Mouse (Mus musculus) CH12.LX (cell line): Measurements from ENCODE around the gene Gm11938.

ENCODE experiments used
- CHD1 ChIP-seq: IDR thresholded peaks from 2 replicates; pipeline ENCODE4 v1.6.1; 2012; ENCODE audit warnings: low read depth, low read length, improper control_type of control experiment, inconsistent platforms
- CHD2 ChIP-seq: IDR thresholded peaks from 2 replicates; pipeline ENCODE4 v1.6.1; 2011; ENCODE audit warnings: low read length, improper control_type of control experiment
- CTCF ChIP-seq, 2 experiments: IDR thresholded peaks in 1 of 2; conservative IDR thresholded peaks in 1 of 2; 2 replicates each; pipeline ENCODE4 v1.5.1; 2011 to 2012; ENCODE audit warnings: low read depth in 2 of 2, low read length in 2 of 2, improper control_type of control experiment in 1 of 2, inconsistent platforms in 1 of 2, mild to moderate bottlenecking in 1 of 2, moderate library complexity in 1 of 2
- E2F4 ChIP-seq: IDR thresholded peaks from 2 replicates; pipeline ENCODE4 v1.6.1; 2011; ENCODE audit warnings: low read depth, low read length, improper control_type of control experiment; ENCODE audit not compliant: insufficient replicate concordance
- ELF1 ChIP-seq: IDR thresholded peaks from 2 replicates; pipeline ENCODE4 v1.6.1; 2014; ENCODE audit warnings: low read depth, mild to moderate bottlenecking, inconsistent platforms, low read length, improper control_type of control experiment
- ETS1 ChIP-seq: conservative IDR thresholded peaks from 2 replicates; pipeline ENCODE4 v1.6.1; 2012; ENCODE audit warnings: low read depth, mild to moderate bottlenecking, inconsistent platforms, low read length, improper control_type of control experiment, moderate library complexity
- JUN ChIP-seq: IDR thresholded peaks from 2 replicates; pipeline ENCODE4 v1.6.1; 2011; ENCODE audit warnings: low read depth, mild to moderate bottlenecking, low read length, improper control_type of control experiment, moderate library complexity; ENCODE audit not compliant: insufficient read depth
- MAZ ChIP-seq: IDR thresholded peaks from 2 replicates; pipeline ENCODE4 v1.6.1; 2012; ENCODE audit warnings: low read depth, mild to moderate bottlenecking, inconsistent platforms, low read length, improper control_type of control experiment, moderate library complexity
- POLR2A ChIP-seq: IDR thresholded peaks from 2 replicates; pipeline ENCODE4 v1.6.1; 2011; ENCODE audit warnings: low read depth, mild to moderate bottlenecking, improper control_type of control experiment, low read length
- POLR2AphosphoS2 ChIP-seq: IDR thresholded peaks from 2 replicates; pipeline ENCODE4 v1.6.1; 2011; ENCODE audit warnings: low read depth, low read length, improper control_type of control experiment
- UBTF ChIP-seq: IDR thresholded peaks from 2 replicates; pipeline ENCODE4 v1.6.1; 2012; ENCODE audit warnings: low read depth, mild to moderate bottlenecking, inconsistent platforms, low read length, improper control_type of control experiment, moderate library complexity
- ZNF384 ChIP-seq: IDR thresholded peaks from 2 replicates; pipeline ENCODE4 v1.6.1; 2012; ENCODE audit warnings: low read depth, low read length, improper control_type of control experiment, inconsistent platforms

GRCm38 (mm10) chr11:99581564-99581963 is 21.5 kb downstream of the Gm11938 start:
- TF ChIP-seq CTCF (conservative IDR thresholded peaks at IDR 0.05 in 1 of 2, IDR thresholded peaks at IDR 0.05 in 1 of 2; ENCODE audit: low read depth in 2 of 2, low read length in 2 of 2) (no peak), POLR2A (no peak), JUN (no peak), CHD2 (no peak), UBTF (no peak), ELF1 (no peak), ZNF384 (no peak), MAZ (no peak), POLR2AphosphoS2 (no peak), ETS1 (no peak), E2F4 (no peak), CHD1 (no peak)
